Mouse (Mus musculus) spleen, adult 2 months (tissue): ENCODE measurements around the gene Myrip.

ENCODE experiments used
- CTCF ChIP-seq: fragments of 200-500 bp; IDR thresholded peaks from 2 replicates; pipeline ENCODE4 v1.5.1; 2011; ENCODE audit warnings: mild to moderate bottlenecking, inconsistent platforms; ENCODE audit not compliant: insufficient read depth, insufficient read length, insufficient replicate concordance; ENCODE audit errors: extremely low read depth
- POLR2A ChIP-seq: fragments of 200-500 bp; IDR thresholded peaks from 2 replicates; pipeline ENCODE4 v1.6.1; 2011; ENCODE audit warnings: low read depth, low read length, inconsistent platforms

DNA sequence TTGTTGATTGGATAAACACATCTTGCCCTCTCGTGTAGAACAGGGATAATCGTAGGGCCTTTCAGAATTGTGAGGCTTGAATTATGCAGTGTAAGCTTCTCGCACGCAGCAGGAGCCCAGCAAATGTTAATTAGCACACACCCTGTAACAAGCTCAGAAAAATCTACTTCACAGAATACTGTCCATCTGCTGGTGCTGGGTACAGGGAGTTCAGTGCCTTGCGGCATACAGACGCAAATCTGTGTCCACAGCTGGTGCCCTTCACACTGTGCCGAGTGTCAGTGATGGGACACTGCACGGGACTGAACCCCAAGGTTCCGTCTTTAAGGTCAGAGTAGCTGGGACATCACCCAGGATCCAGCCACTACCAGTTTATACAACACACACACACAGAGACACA, 143.3 kb downstream of the Myrip start:
- no peak for TF ChIP-seq POLR2A
- TF ChIP-seq CTCF = no peak
